Mouse (Mus musculus) small intestine, adult 2 months (tissue): Measurements from ENCODE around the gene Strip1.

Experiments
- CTCF ChIP-seq: fragments of 200-500 bp; IDR thresholded peaks from 2 replicates; pipeline ENCODE4 v1.5.1; 2012; ENCODE audit warnings: low read depth, mild to moderate bottlenecking, control low read depth, inconsistent platforms, low read length, moderate library complexity, mixed read lengths; ENCODE audit not compliant: insufficient replicate concordance, insufficient read length; ENCODE audit errors: extremely low read depth
- POLR2A ChIP-seq: fragments of 200-500 bp; IDR thresholded peaks from 2 replicates; pipeline ENCODE4 v1.6.1; 2012; ENCODE audit warnings: low read depth, mild to moderate bottlenecking, control low read depth, inconsistent platforms, low read length, moderate library complexity

DNA sequence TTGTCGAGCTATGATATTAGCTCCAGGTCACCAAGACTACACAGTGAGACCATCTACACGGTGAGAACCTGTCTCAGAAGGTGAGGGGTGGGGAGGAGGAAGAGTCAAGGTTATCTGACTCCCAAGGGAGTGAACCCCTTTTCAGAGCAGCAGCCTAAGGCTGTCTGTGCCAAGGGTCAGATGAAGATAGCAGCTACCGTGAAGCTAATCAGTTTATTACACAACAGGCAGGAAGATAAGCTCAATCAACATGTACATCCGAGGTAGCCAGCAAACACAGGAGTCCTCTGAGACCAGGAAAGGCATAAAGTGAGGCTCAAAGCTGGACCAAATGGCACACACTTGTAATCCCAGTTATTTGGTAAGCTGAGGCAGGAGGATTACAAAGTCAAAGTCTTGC is 22.7 kb downstream of the Strip1 start:
- TF ChIP-seq CTCF (no peak), POLR2A (no peak)
